Mouse (Mus musculus) frontal cortex, postnatal 14 days (tissue): ENCODE data around the gene Stbd1.

Experiments used
- DNase-seq, 2 experiments: peaks; one replicate each; pipeline ENCODE4 v3.0.0; 2022; ENCODE audit warnings: low spot score in 2 of 2

Stbd1 gene

GRCm38 (mm10) chr5:92602691-92603690 lies at the start of gene Stbd1:
Stbd1 (plus strand) TSS chr5:92603041.
- no peak for DNase-seq

GRCm38 (mm10) chr5:92553939-92554338 lies 48.9 kb upstream of the Stbd1 start:
- no peak for DNase-seq

- no peak for DNase-seq
These were observed 48.4 kb upstream of the Stbd1 start for GRCm38 (mm10) chr5:92554443-92554842.

- DNase-seq = peak; percentile 22 to 29
These were observed 47.8 kb upstream of the Stbd1 start, which contains the start of gene Fam47e for GRCm38 (mm10) chr5:92554891-92555511. Fam47e (plus strand) TSS chr5:92555069.

GRCm38 (mm10) chr5:92555905-92556304 lies 46.9 kb upstream of the Stbd1 start:
- no peak for DNase-seq

- DNase-seq = no peak
These were observed 45.3 kb upstream of the Stbd1 start for GRCm38 (mm10) chr5:92557508-92557907.

GRCm38 (mm10) chr5:92560201-92560600 lies 42.6 kb upstream of the Stbd1 start:
- DNase-seq = no peak

- DNase-seq = no peak
These were observed 40.8 kb upstream of the Stbd1 start for GRCm38 (mm10) chr5:92562002-92562401.

GRCm38 (mm10) chr5:92571232-92571631 lies 31.6 kb upstream of the Stbd1 start:
- no peak for DNase-seq

- DNase-seq = no peak
These were observed 23.3 kb upstream of the Stbd1 start for GRCm38 (mm10) chr5:92579559-92579958.

GRCm38 (mm10) chr5:92585932-92586331 lies 16.9 kb upstream of the Stbd1 start:
- no peak for DNase-seq

- no peak for DNase-seq
These were observed 7.8 kb upstream of the Stbd1 start for GRCm38 (mm10) chr5:92595026-92595425.

- no peak for DNase-seq
These were observed 6.0 kb upstream of the Stbd1 start for GRCm38 (mm10) chr5:92596865-92597264.

GRCm38 (mm10) chr5:92599030-92599429 lies 3.8 kb upstream of the Stbd1 start:
- no peak for DNase-seq

GRCm38 (mm10) chr5:92604452-92605247 lies 1.8 kb downstream of the Stbd1 start:
- no peak for DNase-seq

GRCm38 (mm10) chr5:92607492-92608229 lies 4.8 kb downstream of the Stbd1 start:
- no peak for DNase-seq

GRCm38 (mm10) chr5:92612756-92613155 lies 9.9 kb downstream of the Stbd1 start:
- DNase-seq = no peak

GRCm38 (mm10) chr5:92621883-92622282 lies 19.0 kb downstream of the Stbd1 start:
- DNase-seq = no peak

GRCm38 (mm10) chr5:92627896-92628295 lies 25.1 kb downstream of the Stbd1 start:
- DNase-seq = no peak

- DNase-seq = no peak
These were observed 30.7 kb downstream of the Stbd1 start for GRCm38 (mm10) chr5:92633526-92633925.

- DNase-seq = no peak
These were observed 32.1 kb downstream of the Stbd1 start for GRCm38 (mm10) chr5:92634916-92635315.
